Mouse (Mus musculus) lung, postnatal 25 days (tissue): ENCODE data around the gene Adam1a.

Source experiments
- DNase-seq: peaks from one replicate; pipeline ENCODE4 v3.0.0; 2022; ENCODE audit warnings: low spot score

Gene Adam1a

GRCm38 (mm10) chr5:121493305-121493704 lies 52.0 kb downstream of the Adam1a start:
- DNase-seq, result no peak

DNA sequence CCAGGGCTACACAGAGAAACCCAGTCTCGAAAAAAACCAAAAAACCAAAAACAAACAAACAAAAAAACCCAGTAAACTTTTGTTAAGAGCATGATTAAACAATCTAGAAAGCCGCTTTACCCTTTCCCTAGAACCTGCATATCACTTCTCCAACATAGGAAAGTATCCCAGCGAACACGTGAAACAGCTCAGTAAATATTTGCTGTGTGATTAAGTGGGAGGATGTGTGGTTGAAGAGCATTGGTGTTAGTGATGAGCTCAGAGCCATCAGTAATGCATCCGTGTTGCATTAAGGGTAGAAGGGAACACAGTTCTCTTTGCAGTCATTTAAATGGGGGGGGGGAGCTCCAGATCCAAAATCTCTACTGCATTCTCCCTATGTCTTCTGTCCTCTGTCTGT lies 60.5 kb downstream of the Adam1a start:
- DNase-seq, result no peak

GRCm38 (mm10) chr5:121477680-121478079 lies 67.6 kb downstream of the Adam1a start:
- DNase-seq, result peak; percentile 69

DNA sequence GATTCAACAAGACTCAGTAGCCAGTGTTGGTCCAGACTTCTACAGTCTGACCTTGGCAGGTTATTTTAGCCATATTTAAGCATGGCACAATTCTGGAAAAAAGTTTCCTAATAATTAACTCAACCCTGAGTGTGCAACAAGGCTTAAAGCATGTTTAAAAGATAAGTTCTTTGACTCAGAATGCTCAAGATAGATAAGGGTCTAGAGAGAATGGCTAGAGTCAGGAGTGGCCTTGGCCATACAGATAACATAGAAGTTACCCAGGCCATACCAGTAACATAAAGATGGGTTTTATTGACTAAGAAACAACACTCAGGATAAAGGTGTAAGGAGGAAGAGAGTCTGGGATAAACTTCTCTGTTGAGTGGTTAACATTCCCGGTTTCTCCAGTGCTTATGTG lies 69.2 kb downstream of the Adam1a start:
- DNase-seq, result no peak

DNA sequence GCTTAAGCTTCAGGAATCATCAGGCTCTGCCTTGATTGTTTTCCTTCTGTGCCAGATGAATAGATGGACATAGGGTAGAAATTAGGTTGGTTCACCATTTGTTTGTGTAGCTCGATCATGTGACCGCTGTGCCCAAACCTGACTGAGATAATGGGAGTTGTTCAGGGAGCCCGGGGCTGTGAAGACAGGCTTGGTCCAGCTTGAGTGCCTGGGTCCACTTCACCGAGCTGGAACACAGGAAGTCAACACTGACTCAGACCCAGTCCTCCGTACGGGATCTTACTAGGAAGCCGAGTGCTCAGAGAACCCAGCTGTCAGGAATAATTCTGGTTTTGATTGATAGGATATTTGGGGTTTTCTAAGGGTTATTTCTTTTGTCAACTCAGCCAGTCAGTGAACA lies 70.7 kb downstream of the Adam1a start:
- peak; percentile 54 for DNase-seq

- DNase-seq, result no peak
Observed at GRCm38 (mm10) chr5:121472411-121472810, 72.9 kb downstream of the Adam1a start.

DNA sequence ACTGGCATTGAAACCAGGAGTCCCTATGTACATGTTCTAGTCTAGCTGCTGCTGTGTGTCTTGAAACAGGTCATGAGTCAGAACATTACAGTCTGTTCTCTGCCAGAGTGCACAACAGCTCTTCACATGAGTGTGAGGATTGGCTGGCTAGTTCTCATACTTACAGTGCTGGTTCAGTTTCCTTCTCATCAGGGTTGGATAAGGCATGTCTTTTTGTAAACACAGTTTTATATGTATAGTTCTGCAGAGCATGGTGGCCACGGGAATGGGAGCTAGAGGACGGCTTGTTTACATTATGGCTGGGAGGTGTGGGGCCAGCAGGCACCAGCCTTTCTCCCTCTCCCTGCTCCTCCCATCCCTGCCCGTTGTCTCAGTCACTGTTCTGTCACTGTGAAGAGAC lies 75.7 kb downstream of the Adam1a start:
- peak; percentile 33 for DNase-seq
